Mouse (Mus musculus): ENCODE data around the gene Gm45837. TPM values are rescaled to one million over a fixed set of nuclear protein-coding genes. Genes with fewer than 3 reads are reported as not detected.

The Gm45837 gene
- total RNA-seq, 2 experiments from 2014 or later: not detected

DNA sequence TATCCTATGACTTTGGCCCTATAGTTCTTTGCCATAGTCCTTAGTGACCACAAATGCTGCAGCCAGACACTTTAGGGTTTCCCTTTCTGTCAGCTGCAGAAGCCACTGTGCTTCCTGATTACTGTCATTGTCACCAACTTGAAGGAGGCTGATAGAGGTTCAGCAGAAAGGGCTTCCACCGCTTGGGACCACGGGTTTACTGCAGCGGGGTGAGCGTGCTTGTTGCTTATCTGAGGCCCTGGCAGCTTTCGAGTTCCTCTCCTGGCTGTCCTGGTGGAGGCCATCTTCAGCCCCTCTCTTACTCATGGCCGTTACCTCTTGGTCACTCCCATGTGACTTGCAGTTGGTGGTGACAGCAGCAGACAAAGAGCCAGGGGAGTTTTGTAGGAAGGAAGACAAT is 21.4 kb upstream of the Gm45837 start:
- DNase-seq (ENCODE audit: low spot score): no peak
- intact Hi-C loops (cut with DNase I): no loop called here

DNA sequence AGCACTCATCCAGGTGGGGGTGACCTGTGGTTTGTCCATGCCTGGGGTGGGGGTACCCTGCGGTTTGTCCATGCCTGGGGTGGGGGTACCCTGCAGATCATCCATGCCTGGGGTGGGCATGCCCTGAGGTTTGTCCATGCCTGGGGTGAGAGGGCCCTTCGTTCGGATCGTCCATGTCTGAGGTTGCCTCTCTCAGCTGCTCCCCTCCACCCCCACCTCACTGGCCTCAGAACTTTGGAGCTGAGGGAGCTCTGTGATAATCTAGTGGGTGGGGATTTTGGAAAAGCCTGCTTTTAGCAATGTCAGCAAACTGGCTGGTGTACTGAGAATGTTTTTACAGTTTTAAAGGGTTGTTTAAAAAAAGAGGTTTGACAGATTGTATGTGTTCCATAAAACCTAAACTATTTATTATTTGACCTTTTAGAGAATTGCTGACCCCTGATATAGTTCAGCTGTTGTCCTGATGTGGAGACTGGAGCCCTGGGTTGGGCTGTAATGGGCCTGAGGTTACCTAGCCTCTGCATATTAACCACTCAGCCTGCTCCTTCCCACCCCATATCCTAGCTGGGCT is 18.7 kb upstream of the Gm45837 start:
- intact Hi-C loops (cut with DNase I): no loop called here

DNA sequence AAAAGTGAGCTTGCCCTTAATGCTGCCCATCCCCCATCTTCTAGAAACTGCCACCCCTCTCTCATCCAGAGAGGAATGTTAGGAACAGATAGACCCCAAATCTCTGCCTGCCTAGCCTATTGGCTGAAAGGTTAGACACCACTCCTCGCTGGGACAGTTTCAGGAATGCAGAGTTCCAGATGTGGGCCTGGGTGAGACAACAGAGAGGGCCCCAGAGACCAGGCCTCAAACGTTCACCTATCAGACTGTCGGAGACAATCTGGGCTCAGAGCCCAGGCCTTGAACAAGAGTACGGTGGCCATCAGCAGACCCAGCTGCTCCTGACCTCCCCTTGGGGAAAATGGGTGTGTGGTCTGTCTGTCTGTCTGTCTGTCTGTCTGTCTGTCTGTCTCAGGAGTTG is 17.7 kb upstream of the Gm45837 start:
- DNase-seq (ENCODE audit: low spot score): no peak
- intact Hi-C loops (cut with DNase I): no loop called here

More for the DNA sequence above, 18.7 kb upstream of the Gm45837 start:
- DNase-seq (ENCODE audit: low spot score): no peak

DNA sequence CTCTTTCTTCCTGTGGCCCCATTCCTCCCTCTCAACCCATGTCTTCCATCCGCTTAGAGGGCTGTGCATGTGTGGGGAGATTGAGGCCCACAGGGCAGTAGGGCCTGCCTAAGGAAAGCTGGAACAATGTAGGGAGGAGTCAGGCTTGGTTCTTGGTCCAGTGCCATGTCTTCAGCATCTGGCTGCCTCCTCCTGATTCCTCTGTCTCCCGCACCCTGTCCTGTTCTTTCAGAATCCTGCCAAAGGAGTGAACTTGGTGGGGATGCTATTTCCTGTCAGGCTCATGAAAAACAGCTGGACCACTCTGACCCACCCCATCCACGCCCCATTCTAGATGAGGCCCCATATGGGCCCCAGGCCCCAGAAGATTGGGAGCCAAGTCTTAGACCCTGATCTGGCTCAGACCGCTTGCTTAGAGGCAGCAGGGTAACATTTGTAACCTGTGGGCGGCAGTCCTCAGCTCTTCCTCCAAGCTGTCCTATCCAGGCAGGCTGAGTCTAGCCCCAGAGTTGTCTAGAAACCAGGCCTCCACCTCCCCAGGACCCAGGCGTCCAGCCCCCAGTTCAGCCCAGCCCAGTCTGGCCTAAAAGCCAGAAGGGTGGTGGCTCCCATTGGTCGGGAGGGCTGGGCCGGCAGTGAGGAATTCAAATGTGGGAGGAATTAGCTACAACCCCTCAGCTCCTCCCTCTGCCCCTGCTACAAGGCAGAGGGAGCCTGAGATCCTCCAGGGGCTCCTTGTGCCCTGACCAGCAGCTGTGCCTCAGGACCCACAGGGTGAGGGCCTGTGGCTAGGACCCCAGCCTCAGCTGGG is 16.8 kb upstream of the Gm45837 start:
- intact Hi-C loops (cut with DNase I): no loop called here
- peak; percentile 85 for DNase-seq (ENCODE audit: low spot score)

DNA sequence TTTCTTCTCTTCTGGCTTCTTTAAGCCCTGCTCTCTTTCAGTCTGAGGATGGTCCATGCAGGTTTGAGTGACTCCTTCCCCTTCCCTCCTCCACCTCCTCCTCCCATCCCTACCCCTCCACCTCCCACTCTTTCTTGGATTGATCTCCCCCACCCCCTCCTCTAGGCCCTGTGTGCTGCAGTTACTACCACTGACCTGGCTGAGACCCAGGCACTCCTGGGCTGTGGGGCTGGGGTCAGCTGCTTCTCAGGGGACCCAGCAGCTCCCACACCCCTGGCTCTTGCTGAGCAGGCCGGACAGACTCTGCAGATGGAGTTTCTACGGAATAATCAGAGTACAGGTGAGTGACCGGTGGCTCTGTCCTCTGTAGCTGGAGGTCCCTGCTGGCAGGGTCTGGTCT is 16.1 kb upstream of the Gm45837 start:
- DNase-seq (ENCODE audit: low spot score): no peak
- intact Hi-C loops (cut with DNase I): no loop called here

DNA sequence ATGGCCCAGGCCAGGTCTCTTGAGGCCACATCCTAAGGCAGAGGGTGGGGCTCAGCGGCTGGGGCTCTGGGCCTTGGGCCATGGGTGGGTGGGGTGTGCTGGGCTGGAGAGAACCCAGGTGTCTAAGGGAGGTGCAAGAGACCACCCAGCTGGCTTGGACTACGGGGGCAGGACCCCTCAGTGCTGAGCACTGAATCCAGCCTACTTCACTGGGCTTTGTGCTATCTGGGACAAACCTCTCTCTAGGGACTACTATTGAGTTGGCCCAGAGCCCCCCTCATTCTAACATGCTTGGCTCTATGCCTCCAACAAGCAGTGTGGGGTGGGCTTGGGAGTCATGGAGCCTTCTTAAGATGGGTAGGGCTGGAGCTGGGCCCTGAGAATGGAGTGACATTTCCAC is 15.2 kb upstream of the Gm45837 start:
- DNase-seq (ENCODE audit: low spot score): no peak
- intact Hi-C loops (cut with DNase I): no loop called here

DNA sequence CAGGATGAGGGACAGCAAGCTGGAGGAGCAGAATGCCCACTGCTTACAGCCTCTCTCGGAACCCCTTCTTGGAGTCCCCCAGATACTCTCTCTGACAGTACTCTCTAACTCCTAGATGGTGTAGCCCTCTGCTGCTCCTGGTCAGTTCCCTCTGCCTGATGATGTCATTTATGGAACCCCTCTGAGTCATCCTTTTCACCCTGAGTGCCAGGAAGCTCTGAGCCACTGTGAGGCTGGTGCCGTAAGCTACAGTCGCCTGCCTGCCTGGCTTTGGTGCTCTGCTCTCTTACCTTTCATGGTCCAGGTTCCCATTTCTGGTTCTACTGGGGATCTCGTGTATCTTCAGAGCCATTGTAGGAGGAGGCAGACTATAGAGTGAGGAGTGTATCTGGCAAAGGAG is 13.5 kb upstream of the Gm45837 start:
- intact Hi-C loops (cut with DNase I): no loop called here
- DNase-seq (ENCODE audit: low spot score): no peak

DNA sequence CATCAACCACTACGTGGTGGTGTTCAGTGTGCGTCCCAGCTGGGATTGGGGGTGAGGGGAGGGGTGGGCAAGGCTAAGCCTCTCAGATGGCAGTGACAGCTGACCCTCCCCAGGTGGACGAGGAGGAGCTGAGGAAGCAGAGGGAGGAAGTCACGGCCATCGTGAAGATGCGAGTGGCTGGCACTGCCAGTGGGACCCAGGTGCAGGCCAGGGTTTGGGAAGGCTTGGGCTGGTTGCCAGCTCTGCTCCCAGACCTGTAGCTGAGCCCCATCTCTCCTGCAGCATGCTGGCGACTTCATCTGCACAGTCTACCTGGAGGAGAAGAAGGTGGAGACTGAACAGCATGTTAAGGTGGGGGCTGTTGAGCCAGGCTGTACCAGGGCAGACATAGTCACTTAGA is 9.2 kb upstream of the Gm45837 start:
- intact Hi-C loops (cut with DNase I): no loop called here
- DNase-seq (ENCODE audit: low spot score): no peak

DNA sequence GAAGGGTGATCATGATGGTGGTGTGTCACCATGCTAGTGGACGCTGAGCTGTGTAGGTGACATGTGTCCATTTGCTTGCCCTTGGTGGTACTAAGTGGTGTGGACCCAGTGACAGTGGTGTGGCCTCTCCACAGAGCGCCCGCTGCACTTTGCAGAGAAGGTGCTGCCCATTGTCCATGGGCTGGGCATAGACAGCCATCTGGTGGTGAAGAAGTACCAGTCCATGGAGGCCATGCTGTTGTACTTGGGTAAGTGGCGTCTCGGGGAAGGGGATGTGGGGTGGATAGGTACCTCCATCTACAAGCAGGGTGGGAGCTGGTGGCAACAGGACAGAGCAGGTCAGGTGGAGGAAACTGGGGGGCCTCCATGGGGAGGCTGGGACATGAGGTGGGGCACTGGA is 6.9 kb upstream of the Gm45837 start:
- intact Hi-C loops (cut with DNase I): no loop called here
- no peak for DNase-seq (ENCODE audit: low spot score)

DNA sequence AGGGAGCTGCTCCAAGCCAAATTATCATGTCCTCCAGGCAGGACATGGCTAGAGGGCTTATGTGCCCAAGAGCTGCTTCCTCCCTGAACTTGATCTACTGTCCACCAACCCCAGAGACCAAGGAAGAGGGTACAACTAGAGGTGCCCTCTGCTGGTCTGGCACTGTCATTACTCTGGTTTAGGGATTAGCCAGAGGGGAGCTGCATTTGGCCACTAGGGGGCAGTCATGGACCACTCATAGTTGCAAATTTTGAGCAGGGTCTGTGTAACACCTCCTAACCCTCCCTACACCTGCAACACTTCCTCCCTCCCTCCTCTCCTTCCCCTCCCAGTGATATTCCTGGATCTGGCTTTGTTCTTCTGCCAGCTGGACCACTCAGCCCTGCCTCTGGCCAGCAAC is 2.1 kb downstream of the Gm45837 start:
- intact Hi-C loops (cut with DNase I): loop anchor here (2.0 to 5.0 kb wide), 3 partner anchors 38 to 210 kb away; no protein-coding TSS in a partner anchor
- peak; percentile 45 for DNase-seq (ENCODE audit: low spot score)

DNA sequence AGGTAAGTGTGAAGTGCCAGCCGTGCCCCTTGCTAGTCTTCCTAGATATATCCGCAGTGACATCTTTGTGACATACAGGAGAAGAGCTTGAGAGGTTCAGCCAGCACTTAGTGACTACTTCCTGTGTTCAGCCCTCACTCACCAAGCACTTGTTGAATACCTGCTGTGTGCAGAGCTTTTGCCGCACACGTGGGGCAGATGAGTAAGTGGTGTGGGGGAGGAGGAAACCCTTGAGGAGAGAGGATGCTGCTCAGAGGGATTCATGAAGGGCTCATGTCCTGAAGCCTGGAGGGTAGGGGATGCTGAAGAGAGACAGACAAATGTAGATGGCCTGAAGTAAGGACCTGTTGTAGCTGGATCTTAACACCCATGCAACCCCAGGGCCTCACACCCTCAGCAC is 3.5 kb downstream of the Gm45837 start:
- intact Hi-C loops (cut with DNase I): loop anchor here (5.0 kb wide), 1 partner anchor 208 kb away; no protein-coding TSS in a partner anchor

DNA sequence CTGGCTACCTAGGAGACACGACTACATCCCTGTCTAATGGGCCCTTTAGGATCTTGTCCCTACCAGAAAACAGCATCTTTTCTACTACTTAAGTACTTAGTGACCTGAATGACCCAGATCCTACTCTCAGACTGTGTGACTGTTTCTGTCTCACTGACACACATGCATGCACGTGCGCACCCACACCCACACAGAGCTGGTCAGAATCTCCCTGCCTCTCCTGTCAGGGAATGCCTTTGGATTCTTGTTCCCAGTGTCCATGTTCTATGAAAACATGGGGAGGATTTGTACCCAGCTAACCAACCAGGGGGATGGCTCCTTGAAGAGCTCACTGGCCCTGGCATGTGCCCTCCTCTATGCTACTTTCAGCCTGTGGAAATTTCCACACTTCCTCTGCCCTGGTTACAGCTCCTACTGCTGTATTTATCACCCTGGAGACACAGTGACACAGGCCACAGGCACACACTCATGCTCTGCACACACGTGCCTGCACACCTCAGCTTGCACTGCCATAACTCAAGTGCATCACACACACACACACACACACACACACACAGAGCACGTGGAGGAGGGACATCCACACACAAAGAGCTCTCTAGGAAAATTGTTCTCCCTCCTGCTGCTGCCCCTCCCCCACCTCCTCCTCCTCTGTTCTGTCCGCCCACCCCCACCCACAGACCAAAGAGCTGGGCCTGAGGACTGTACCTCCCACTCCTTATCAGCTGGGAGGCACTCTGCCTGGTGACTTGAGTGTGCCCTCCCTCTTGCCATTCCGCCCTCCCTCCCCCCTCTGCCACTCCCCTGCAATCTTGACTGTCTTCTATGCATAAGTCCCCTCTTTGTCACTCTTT is 4.2 kb downstream of the Gm45837 start:
- no peak for DNase-seq (ENCODE audit: low spot score)
- intact Hi-C loops (cut with DNase I): loop anchor here (5.0 kb wide), 1 partner anchor 207 kb away; no protein-coding TSS in a partner anchor

More for the DNA sequence above, 3.5 kb downstream of the Gm45837 start:
- no peak for DNase-seq (ENCODE audit: low spot score)

DNA sequence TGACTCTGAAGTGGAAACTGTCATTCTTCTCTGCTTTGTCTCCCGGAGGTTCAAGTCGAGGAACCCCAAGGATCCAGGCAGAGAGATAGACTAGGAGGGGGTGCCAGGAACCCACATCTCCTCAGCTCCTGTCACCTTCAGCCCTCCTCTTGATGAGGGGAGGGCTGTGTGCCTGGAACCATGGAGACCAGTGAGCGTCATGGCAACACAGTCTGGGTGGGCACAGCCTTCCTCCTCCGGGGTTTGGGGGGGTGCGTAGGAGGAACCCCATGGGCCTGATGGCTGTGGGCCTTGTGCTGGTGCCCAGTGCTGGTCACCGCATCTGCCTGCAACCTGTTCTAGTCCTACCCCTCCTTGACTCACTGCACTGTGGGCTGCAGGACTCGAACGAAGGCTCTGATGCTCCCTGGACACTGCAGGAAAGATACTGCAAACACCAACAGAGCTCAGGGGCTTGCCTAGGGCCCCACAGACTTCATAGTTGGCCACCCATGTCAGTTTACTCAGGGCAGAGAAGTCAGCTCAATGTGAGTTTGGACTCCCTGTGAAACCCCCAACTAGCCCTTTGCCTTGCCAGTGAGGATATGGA is 4.9 kb downstream of the Gm45837 start:
- DNase-seq (ENCODE audit: low spot score): no peak
- intact Hi-C loops (cut with DNase I): no loop called here

DNA sequence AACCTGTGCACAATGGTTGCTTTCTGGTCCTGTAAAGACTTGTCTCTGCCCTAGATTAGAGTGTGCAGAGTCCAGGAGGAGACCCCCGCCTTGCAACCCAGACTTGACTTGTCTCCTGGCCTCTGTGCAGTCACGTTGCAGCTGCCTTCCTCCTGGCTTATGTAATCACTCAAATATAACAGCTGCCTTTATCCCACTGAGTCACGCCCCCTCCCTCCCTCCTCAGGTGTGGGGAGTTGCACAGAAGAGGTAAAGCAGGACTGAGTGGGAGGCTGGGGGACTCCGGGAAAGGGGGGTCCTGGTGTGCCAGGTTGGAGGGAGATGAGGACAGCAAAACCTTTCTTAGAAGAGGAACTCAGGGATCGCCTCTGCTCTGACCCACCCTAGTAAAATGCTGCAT is 5.7 kb downstream of the Gm45837 start:
- intact Hi-C loops (cut with DNase I): no loop called here
- no peak for DNase-seq (ENCODE audit: low spot score)

DNA sequence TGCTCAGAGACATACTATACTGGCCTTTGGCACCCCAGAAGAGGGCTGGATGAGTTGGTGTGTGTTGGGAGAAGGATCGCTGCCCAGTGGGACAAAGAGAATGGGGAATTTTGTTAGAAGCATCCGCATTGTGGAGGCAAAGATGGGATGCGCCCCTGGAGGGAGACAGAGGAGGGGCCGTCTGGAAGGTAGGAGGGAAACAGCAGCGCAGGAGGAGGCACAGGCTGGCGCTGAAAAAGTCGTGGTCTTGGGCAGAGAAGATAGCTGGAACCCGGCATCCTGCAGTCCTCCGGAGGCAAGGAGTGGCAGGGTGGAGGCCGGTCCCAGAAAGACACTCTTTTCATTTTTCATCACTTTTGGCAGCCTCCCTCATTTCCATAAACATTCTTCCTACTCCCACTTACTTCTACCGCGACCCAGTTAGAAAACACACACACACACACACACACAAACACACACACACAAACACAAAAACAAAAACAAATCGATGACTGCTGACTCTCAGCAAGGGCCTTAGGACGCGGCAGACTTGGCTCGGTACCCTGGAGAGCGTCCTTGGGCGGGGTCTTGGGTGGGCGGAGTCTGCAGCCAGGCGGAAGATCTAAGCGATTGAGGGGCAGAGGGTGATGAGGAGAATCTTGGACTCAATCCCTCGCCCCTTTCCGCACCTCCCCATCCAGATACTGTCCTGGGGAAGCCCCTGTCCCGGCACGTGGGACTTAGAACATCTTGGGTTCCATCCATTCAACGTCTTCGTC is 8.5 kb downstream of the Gm45837 start:
- DNase-seq (ENCODE audit: low spot score): no peak
- intact Hi-C loops (cut with DNase I): no loop called here

DNA sequence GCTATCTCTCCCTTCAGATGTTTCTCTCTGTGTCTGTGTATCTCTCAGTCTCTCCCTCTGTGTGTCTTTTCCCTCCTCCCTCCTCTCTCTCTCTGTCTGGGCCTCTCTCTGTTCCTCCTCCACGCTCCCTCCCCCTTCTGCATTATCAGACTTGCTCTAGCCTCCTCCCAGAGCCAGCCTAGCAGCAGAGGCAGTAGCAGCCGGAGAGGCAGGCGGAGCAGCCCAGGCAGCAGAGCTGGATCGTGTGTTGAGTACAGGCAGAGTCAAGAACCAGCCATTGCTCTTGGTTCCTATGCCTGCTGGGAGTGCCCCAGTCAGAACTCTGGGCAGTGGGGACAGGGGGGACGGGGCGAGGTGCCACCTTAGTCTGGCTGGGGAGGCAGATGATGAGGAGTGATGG is 10.8 kb downstream of the Gm45837 start, which contains the start of gene Pde2a:
Gene Pde2a, plus strand, starts transcription at position 163 of the 400 bp plus-strand sequence.
- intact Hi-C loops (cut with DNase I): no loop called here

DNA sequence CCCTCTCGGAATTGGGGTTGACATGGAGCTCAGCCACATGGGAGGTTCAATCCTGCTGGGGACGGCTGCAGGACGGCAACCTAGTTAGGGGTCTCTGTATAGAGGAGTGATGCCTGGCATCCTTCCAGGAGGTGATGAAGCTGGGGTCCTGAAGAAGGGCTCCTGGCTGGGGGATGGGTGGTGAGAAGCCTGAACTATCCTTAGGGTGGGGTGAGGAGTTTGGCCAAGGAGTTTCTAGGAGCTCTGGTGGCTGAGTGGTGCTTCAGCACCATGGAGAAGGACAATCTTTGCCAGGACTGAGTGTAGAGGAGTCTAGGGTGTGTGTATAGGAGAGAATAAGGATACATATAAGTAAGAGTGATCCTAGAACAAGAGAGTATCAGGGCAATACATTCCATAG is 11.4 kb downstream of the Gm45837 start:
- DNase-seq (ENCODE audit: low spot score): no peak

More for the DNA sequence above, 10.8 kb downstream of the Gm45837 start, which contains the start of gene Pde2a:
- DNase-seq (ENCODE audit: low spot score): no peak

DNA sequence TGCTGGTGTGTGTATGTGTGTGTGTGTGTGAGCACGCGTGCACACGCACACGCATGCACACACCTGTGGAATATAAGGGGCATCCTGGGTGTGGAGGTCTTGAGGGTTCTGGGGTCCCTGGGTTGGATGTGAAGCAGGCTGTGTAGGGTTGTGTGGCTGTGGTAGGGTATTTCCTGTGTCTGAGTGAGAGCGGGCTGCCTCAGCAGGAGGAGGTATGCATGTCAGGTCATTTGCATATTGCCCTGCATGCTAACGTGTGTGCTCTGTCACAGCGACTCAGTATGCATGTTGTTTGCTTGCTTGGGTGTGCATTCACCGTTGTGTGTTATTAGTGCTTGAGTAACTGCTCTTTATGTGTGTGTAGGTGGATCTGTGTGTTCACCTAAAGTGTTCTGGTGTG is 12.0 kb downstream of the Gm45837 start:
- intact Hi-C loops (cut with DNase I): no loop called here
- no peak for DNase-seq (ENCODE audit: low spot score)

More for the DNA sequence above, 11.4 kb downstream of the Gm45837 start:
- intact Hi-C loops (cut with DNase I): no loop called here

DNA sequence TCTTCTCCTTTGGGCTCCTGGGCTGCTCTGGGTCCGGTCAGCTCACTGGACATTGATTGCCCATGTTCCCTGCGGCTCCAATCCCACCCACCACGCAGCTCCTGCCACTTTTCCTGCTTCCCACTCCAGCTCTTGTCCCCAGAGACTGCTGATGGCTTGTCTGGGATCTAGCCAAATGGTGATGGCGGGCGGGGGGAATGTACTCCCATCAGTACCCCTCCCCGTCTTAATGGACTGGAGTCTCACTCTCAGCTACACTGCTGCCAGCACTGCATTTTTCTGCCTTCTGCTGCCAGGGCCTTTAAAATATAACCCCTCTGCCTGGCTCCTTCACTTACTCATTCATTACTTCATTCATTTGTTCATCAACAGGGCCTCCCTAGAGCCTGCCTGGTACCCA is 13.3 kb downstream of the Gm45837 start:
- intact Hi-C loops (cut with DNase I): no loop called here
- DNase-seq (ENCODE audit: low spot score): no peak

Measured in heart, postnatal 25 days (tissue).